Mouse (Mus musculus) forebrain, embryonic 16.5 days (tissue): ENCODE data around the gene Lims1. TPM values are rescaled to one million over a fixed set of nuclear protein-coding genes. Genes with fewer than 3 reads are reported as not detected.

Experiments used
- ATAC-seq: fragments of 200-750 bp; cut with Nextera tagmentation; 2 replicates; pipeline ENCODE4 v1.8.0; 2017; ENCODE audit warnings: mild to moderate bottlenecking, moderate library complexity
- H3K27ac ChIP-seq: fragments of 300-500 bp; sonication (generic); 2 replicates; pipeline ENCODE4 v1.5.1; 2014; ENCODE audit warnings: low read length, control low read depth
- H3K27me3 ChIP-seq: fragments of 300-500 bp; sonication (generic); replicated peaks from 2 replicates; pipeline ENCODE4 v1.6.1; 2014; ENCODE audit warnings: low read length; ENCODE audit not compliant: control insufficient read depth, insufficient read depth
- H3K36me3 ChIP-seq: fragments of 300-500 bp; sonication (generic); 2 replicates; pipeline ENCODE4 v1.6.1; 2014; ENCODE audit not compliant: control insufficient read depth, insufficient read depth
- H3K4me1 ChIP-seq: fragments of 300-500 bp; sonication (generic); replicated peaks from 2 replicates; pipeline ENCODE4 v1.6.1; 2014; ENCODE audit warnings: low read length; ENCODE audit not compliant: control insufficient read depth, insufficient read depth
- H3K4me2 ChIP-seq: fragments of 300-500 bp; sonication (generic); 2 replicates; pipeline ENCODE4 v1.6.1; 2014; ENCODE audit warnings: mild to moderate bottlenecking, low read length, control low read depth
- H3K4me3 ChIP-seq: fragments of 300-500 bp; sonication (generic); replicated peaks from 2 replicates; pipeline ENCODE4 v1.5.1; 2014; ENCODE audit warnings: mild to moderate bottlenecking, low read length, control low read depth
- H3K9ac ChIP-seq: fragments of 300-500 bp; sonication (generic); replicated peaks from 2 replicates; pipeline ENCODE4 v1.6.1; 2014; ENCODE audit warnings: low read depth, low read length, control low read depth
- H3K9me3 ChIP-seq: fragments of 300-500 bp; sonication (generic); 2 replicates; pipeline ENCODE4 v1.6.1; 2016; ENCODE audit warnings: low read length; ENCODE audit not compliant: control insufficient read depth
- WGBS: fragments of 180-500 bp; shearing (Covaris S2); extraction: QIAGEN DNeasy Blood & Tissue Kit; methylation state at CpG from one replicate; pipeline ENCODE4 v1.1.7; 2014; 5-methylcytosine and 5-hydroxymethylcytosine counted together
- polyA plus RNA-seq: library from polyadenylated mRNA; unstranded; fragments of >200 nt; fragmentation: Nextera tagmentation; extraction: Ambion mirVana; gene quantifications from 2 replicates; pipeline ENCODE4 v1.2.1, GENCODE M21; 2015

Gene Lims1
- 64.2 and 73.6 TPM in 2 replicates for polyA plus RNA-seq

GRCm38 (mm10) chr10:58323028-58323991, at the start of gene Lims1:
Gene Lims1 (plus strand): TSS chr10:58323466.
- ATAC-seq: peak; percentile 96
- Histone ChIP-seq H3K27ac (peak within 1 kb of the TSS; percentile 75), H3K4me1 (peaks cover 20% of the 10 kb centered on the region), H3K4me3 (peak within 1 kb of the TSS; percentile 96), H3K9me3 (no peaks in the 10 kb centered on the region), H3K36me3 (no peaks in the 10 kb centered on the region), H3K9ac (peak within 1 kb of the TSS; percentile 94), H3K27me3 (no peaks in the 10 kb centered on the region), H3K4me2 (peak within 1 kb of the TSS; percentile 64)
- under 1% methylated on average over 76 of the region's 86 CpGs for WGBS

GRCm38 (mm10) chr10:58282238-58282637, 41.0 kb upstream of the Lims1 start:
- no peak overlapping the region for H3K27ac ChIP-seq
- no peaks in the 10 kb centered on the region for H3K27me3 ChIP-seq
- no peaks in the 10 kb centered on the region for H3K9me3 ChIP-seq
- no peak for ATAC-seq
- no peaks in the 10 kb centered on the region for H3K4me1 ChIP-seq
- 95% methylated on average over 7 of the region's 7 CpGs for WGBS
- H3K9ac ChIP-seq: no peak overlapping the region
- H3K4me3 ChIP-seq: no peak overlapping the region
- peaks cover 31% of the 10 kb centered on the region for H3K36me3 ChIP-seq
- no peak overlapping the region for H3K4me2 ChIP-seq

- Histone ChIP-seq H3K27me3 (no peaks in the 10 kb centered on the region), H3K4me3 (no peak overlapping the region), H3K4me2 (no peak overlapping the region), H3K27ac (no peak overlapping the region), H3K9ac (no peak overlapping the region), H3K36me3 (peaks cover 46% of the 10 kb centered on the region), H3K9me3 (no peaks in the 10 kb centered on the region), H3K4me1 (no peaks in the 10 kb centered on the region)
- 90% methylated on average over 3 of the region's 3 CpGs for WGBS
- no peak for ATAC-seq
These were observed 32.5 kb upstream of the Lims1 start for GRCm38 (mm10) chr10:58290742-58291141.

GRCm38 (mm10) chr10:58294246-58294645, 29.0 kb upstream of the Lims1 start:
- H3K4me3 ChIP-seq: no peak overlapping the region
- ATAC-seq: no peak
- H3K36me3 ChIP-seq: peaks cover 54% of the 10 kb centered on the region
- 93% methylated on average over 3 of the region's 3 CpGs for WGBS
- no peaks in the 10 kb centered on the region for H3K27me3 ChIP-seq
- no peak overlapping the region for H3K27ac ChIP-seq
- no peaks in the 10 kb centered on the region for H3K9me3 ChIP-seq
- H3K9ac ChIP-seq: no peak overlapping the region
- H3K4me2 ChIP-seq: no peak overlapping the region
- H3K4me1 ChIP-seq: no peaks in the 10 kb centered on the region

- Histone ChIP-seq H3K36me3 (peaks cover 57% of the 10 kb centered on the region), H3K9ac (no peak overlapping the region), H3K27ac (no peak overlapping the region), H3K4me3 (no peak overlapping the region), H3K9me3 (no peaks in the 10 kb centered on the region), H3K4me1 (no peaks in the 10 kb centered on the region), H3K4me2 (no peak overlapping the region), H3K27me3 (no peaks in the 10 kb centered on the region)
- no peak for ATAC-seq
- WGBS: 92% methylated on average over 3 of the region's 3 CpGs
These were observed 27.7 kb upstream of the Lims1 start for GRCm38 (mm10) chr10:58295605-58296004.

DNA sequence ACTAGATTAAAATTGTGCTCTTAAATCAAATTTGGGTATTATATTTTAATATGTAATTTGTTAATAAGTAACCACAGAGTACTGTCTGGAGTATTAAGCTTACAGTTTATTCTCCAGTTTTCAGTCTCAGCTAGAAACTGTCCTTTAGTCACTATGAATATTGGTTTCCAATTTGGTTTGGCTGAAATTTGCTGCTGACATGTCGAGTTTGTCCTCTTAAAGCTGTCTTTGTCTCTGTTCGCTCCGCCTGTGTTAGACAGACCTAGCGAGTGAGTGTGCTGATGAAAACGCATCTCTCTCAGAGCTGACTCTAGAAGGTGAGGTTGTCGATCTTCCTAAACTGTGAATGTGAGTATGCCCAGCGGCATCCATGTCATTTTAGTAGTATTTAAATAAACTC, 18.3 kb upstream of the Lims1 start:
- H3K27me3 ChIP-seq: no peaks in the 10 kb centered on the region
- no peaks in the 10 kb centered on the region for H3K9me3 ChIP-seq
- H3K9ac ChIP-seq: no peak overlapping the region
- H3K4me3 ChIP-seq: no peak overlapping the region
- 91% methylated on average over 7 of the region's 7 CpGs for WGBS
- ATAC-seq: no peak
- no peak overlapping the region for H3K27ac ChIP-seq
- no peak overlapping the region for H3K4me2 ChIP-seq
- H3K4me1 ChIP-seq: no peaks in the 10 kb centered on the region
- peaks cover 17% of the 10 kb centered on the region for H3K36me3 ChIP-seq

DNA sequence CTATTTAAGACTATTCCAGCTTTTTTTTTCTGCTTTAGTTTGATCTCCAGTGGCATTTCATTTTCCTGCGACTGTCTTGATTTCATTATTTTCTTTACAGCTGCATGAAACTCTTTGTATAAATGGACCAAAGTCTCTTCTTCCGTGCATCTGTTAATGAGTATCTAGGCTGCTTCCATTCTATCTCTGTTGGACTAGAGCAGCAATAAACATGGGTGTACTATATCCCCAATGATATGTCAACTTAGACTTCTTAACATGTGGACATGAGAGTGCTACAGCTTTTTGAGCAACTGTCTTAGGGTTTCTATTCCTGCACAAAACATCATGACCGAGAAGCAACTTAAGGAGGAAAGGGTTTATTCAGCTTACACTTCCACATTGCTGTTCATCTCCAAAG, 16.4 kb upstream of the Lims1 start:
- Histone ChIP-seq H3K9ac (no peak overlapping the region), H3K4me3 (no peak overlapping the region), H3K27ac (no peak overlapping the region), H3K27me3 (no peaks in the 10 kb centered on the region), H3K4me1 (no peaks in the 10 kb centered on the region), H3K9me3 (no peaks in the 10 kb centered on the region), H3K36me3 (peaks cover 6% of the 10 kb centered on the region), H3K4me2 (no peak overlapping the region)
- ATAC-seq: no peak
- WGBS: 91% methylated on average over 3 of the region's 3 CpGs

- peaks cover 3% of the 10 kb centered on the region for H3K36me3 ChIP-seq
- H3K4me3 ChIP-seq: no peak overlapping the region
- 87% methylated on average over 1 of the region's 1 CpGs for WGBS
- no peaks in the 10 kb centered on the region for H3K9me3 ChIP-seq
- no peak for ATAC-seq
- H3K4me1 ChIP-seq: no peaks in the 10 kb centered on the region
- H3K4me2 ChIP-seq: no peak overlapping the region
- H3K27ac ChIP-seq: no peak overlapping the region
- H3K27me3 ChIP-seq: no peaks in the 10 kb centered on the region
- no peak overlapping the region for H3K9ac ChIP-seq
These were observed 12.5 kb upstream of the Lims1 start for GRCm38 (mm10) chr10:58310791-58311190.

DNA sequence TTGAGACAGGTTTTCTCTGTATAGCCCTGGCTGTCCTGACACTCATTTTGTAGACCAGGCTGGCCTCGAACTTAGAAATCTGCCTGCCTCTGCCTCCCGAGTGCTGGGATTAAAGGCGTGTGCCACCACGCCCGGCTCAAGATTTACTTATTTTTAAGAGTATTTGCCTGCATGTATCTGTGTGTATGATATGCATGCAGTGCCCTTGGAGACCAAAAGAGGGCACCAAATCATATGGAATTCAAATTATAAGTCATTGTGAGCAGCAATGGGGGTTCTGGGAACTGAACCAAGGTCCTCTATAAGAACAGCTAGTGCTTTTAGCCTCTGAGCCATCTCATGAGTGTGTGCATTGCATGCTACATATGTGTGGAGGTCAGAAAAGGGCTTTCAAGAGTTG, 10.4 kb upstream of the Lims1 start:
- 97% methylated on average over 5 of the region's 5 CpGs for WGBS
- no peak overlapping the region for H3K4me2 ChIP-seq
- no peaks in the 10 kb centered on the region for H3K9me3 ChIP-seq
- no peak overlapping the region for H3K9ac ChIP-seq
- no peak for ATAC-seq
- H3K4me3 ChIP-seq: no peak overlapping the region
- peaks cover 3% of the 10 kb centered on the region for H3K36me3 ChIP-seq
- H3K27ac ChIP-seq: no peak overlapping the region
- H3K27me3 ChIP-seq: no peaks in the 10 kb centered on the region
- no peaks in the 10 kb centered on the region for H3K4me1 ChIP-seq
